In genomic region chr15:4378766-4379165, GRCm38 (mm10) we compare ENCODE assay signal across 20 mouse cellular contexts. TPM values are rescaled to one million over a fixed set of nuclear protein-coding genes. Genes with fewer than 3 reads are reported as not detected.
DNase-seq lines count a peak whose midpoint lies in the region; ATAC-seq and TF ChIP-seq lines count a peak whose summit lies in the region.
"Had no signal": no experiment of that assay in that cellular context is flagged by ENCODE, and none has a peak within 500 bp of the region (broad histone marks: within the 10 kb centered on the region; RNA-seq: fewer than 3 reads in every experiment).

No protein-coding gene starts in this region.

- ATAC-seq in forebrain, embryonic 14.5 days: peak; percentile 28; the same call in 1 of the 2 replicates
- no peak for ATAC-seq in forebrain, embryonic 12.5 days (ENCODE audit: low FRiP score)
- ATAC-seq in neural tube, embryonic 15.5 days (ENCODE audit: low FRiP score): no peak
- ATAC-seq in forebrain, postnatal 0 days: no peak
- no peak for ATAC-seq in kidney, embryonic 14.5 days (ENCODE audit: low FRiP score, low TSS enrichment)
- ATAC-seq in megakaryocyte, adult 5-6 weeks (ENCODE audit: poor library complexity, severe bottlenecking): no peak

- no peak for TF ChIP-seq CTCF in forebrain, postnatal 0 days (IDR thresholded peaks at IDR 0.05; ENCODE audit: low read depth)

- no peaks in the 10 kb centered on the region for H3K9me3 ChIP-seq in forebrain, embryonic 14.5 days (replicated peaks; ENCODE audit: control insufficient read depth, low read length)
- H3K9me3 ChIP-seq in forebrain, embryonic 12.5 days: no peaks in the 10 kb centered on the region
- no peaks in the 10 kb centered on the region for H3K9me3 ChIP-seq in neural tube, embryonic 15.5 days (replicated peaks)
- no peaks in the 10 kb centered on the region for H3K9me3 ChIP-seq in forebrain, postnatal 0 days (ENCODE audit: low read length)
- H3K9me3 ChIP-seq in kidney, embryonic 14.5 days (ENCODE audit: control insufficient read depth, low read length): no peaks in the 10 kb centered on the region
- H3K9me3 ChIP-seq: embryonic facial prominence, embryonic 12.5 days; heart, embryonic 13.5 days; stomach, embryonic 15.5 days had no signal

- peaks cover 19% of the 10 kb centered on the region for H3K4me1 ChIP-seq in forebrain, embryonic 14.5 days (ENCODE audit: control insufficient read depth, insufficient read depth, low read length)
- peaks cover 25% of the 10 kb centered on the region for H3K4me1 ChIP-seq in forebrain, embryonic 12.5 days
- peaks cover 20% of the 10 kb centered on the region for H3K4me1 ChIP-seq in neural tube, embryonic 15.5 days
- 0 out of 2 replicates have a peak, but pooled peaks cover 5% of the 10 kb centered on the region for H3K4me1 ChIP-seq in forebrain, postnatal 0 days (ENCODE audit: insufficient read depth)
- H3K4me1 ChIP-seq in kidney, embryonic 14.5 days (ENCODE audit: control insufficient read depth, insufficient read depth, low read length): no peaks in the 10 kb centered on the region
- H3K4me1 ChIP-seq: embryonic facial prominence, embryonic 12.5 days; megakaryocyte, embryonic 14.5 days; stomach, embryonic 15.5 days had no signal

- H3K9ac ChIP-seq in forebrain, embryonic 14.5 days (ENCODE audit: low read length): 0 out of 2 replicates have a peak overlapping the region, but pooled peaks have one; percentile 32
- no peak overlapping the region for H3K9ac ChIP-seq in forebrain, embryonic 12.5 days
- H3K9ac ChIP-seq in neural tube, embryonic 15.5 days (replicated peaks): no peak overlapping the region
- no peak overlapping the region for H3K9ac ChIP-seq in forebrain, postnatal 0 days
- H3K9ac ChIP-seq in kidney, embryonic 14.5 days (ENCODE audit: low read depth, low read length): no peak overlapping the region
- H3K9ac ChIP-seq: embryonic facial prominence, embryonic 12.5 days; heart, embryonic 13.5 days; lung, embryonic 14.5 days; stomach, embryonic 15.5 days had no signal

- H3K27ac ChIP-seq in forebrain, embryonic 14.5 days (ENCODE audit: low read depth, low read length): no peak overlapping the region
- no peak overlapping the region for H3K27ac ChIP-seq in forebrain, embryonic 12.5 days
- no peak overlapping the region for H3K27ac ChIP-seq in neural tube, embryonic 15.5 days (replicated peaks)
- H3K27ac ChIP-seq in forebrain, postnatal 0 days (ENCODE audit: low read depth, low read length): no peak overlapping the region
- no peak overlapping the region for H3K27ac ChIP-seq in kidney, embryonic 14.5 days (ENCODE audit: low read depth, low read length)
- H3K27ac ChIP-seq: embryonic facial prominence, embryonic 12.5 days; heart, embryonic 13.5 days; layer of hippocampus, adult 2 months; stomach, embryonic 15.5 days had no signal

- WGBS in forebrain, embryonic 14.5 days: 15% methylated on average over 5 of the region's 5 CpGs
- 33% methylated on average over 5 of the region's 5 CpGs for WGBS in forebrain, embryonic 12.5 days
- WGBS in neural tube, embryonic 15.5 days: 54% methylated on average over 5 of the region's 5 CpGs
- 27% methylated on average over 5 of the region's 5 CpGs for WGBS in forebrain, postnatal 0 days
- WGBS in kidney, embryonic 14.5 days: 67% methylated on average over 5 of the region's 5 CpGs

- DNase-seq in forebrain, embryonic 14.5 days (ENCODE audit: low spot score): peak; percentile 74
- DNase-seq in neural tube, embryonic 10.5 days (ENCODE audit: extremely low spot score, low spot score): no peak
- peak; percentile 39 for DNase-seq in forebrain, postnatal 0 days
- no peak for DNase-seq in kidney, adult 11 months
- DNase-seq: adrenal gland, postnatal 10 days; B cell, adult 2 months; gastrocnemius, postnatal 14 days; kidney, adult 9 months; lung, embryonic 14.5 days; thymus, postnatal 25 days had no signal

- no peak overlapping the region for H3K4me2 ChIP-seq in forebrain, embryonic 14.5 days (ENCODE audit: low read length)
- H3K4me2 ChIP-seq in forebrain, embryonic 12.5 days: no peak overlapping the region
- peak overlapping the region; percentile 39 for H3K4me2 ChIP-seq in neural tube, embryonic 15.5 days
- H3K4me2 ChIP-seq in forebrain, postnatal 0 days (ENCODE audit: low read depth): peak overlapping the region; percentile 35
- no peak overlapping the region for H3K4me2 ChIP-seq in kidney, embryonic 14.5 days (replicated peaks; ENCODE audit: low read depth, low read length)
- H3K4me2 ChIP-seq: embryonic facial prominence, embryonic 12.5 days; heart, embryonic 13.5 days; lung, embryonic 14.5 days; stomach, embryonic 15.5 days had no signal

- H3K36me3 ChIP-seq in forebrain, embryonic 14.5 days (ENCODE audit: control insufficient read depth, insufficient read depth, low read length): no peaks in the 10 kb centered on the region
- H3K36me3 ChIP-seq in forebrain, embryonic 12.5 days (replicated peaks): no peaks in the 10 kb centered on the region
- no peaks in the 10 kb centered on the region for H3K36me3 ChIP-seq in neural tube, embryonic 15.5 days
- no peaks in the 10 kb centered on the region for H3K36me3 ChIP-seq in forebrain, postnatal 0 days (ENCODE audit: insufficient read depth)
- H3K36me3 ChIP-seq in kidney, embryonic 14.5 days (ENCODE audit: control insufficient read depth, insufficient read depth, low read length): no peaks in the 10 kb centered on the region
- H3K36me3 ChIP-seq: embryonic facial prominence, embryonic 12.5 days; heart, embryonic 13.5 days; stomach, embryonic 15.5 days had no signal

- H3K27me3 ChIP-seq in forebrain, embryonic 14.5 days (replicated peaks; ENCODE audit: control insufficient read depth, insufficient read depth, low read length): no peaks in the 10 kb centered on the region
- H3K27me3 ChIP-seq in forebrain, embryonic 12.5 days: peaks cover 9% of the 10 kb centered on the region
- no peaks in the 10 kb centered on the region for H3K27me3 ChIP-seq in neural tube, embryonic 15.5 days (replicated peaks)
- no peaks in the 10 kb centered on the region for H3K27me3 ChIP-seq in forebrain, postnatal 0 days (ENCODE audit: insufficient read depth, low read length)
- H3K27me3 ChIP-seq in kidney, embryonic 14.5 days (ENCODE audit: control insufficient read depth, insufficient read depth, low read length): peaks cover 9% of the 10 kb centered on the region; the same call in 1 of the 2 replicates

- no peak overlapping the region for H3K4me3 ChIP-seq in forebrain, embryonic 14.5 days (ENCODE audit: low read depth, low read length)
- no peak overlapping the region for H3K4me3 ChIP-seq in forebrain, embryonic 12.5 days (replicated peaks)
- H3K4me3 ChIP-seq in neural tube, embryonic 15.5 days (replicated peaks): no peak overlapping the region
- H3K4me3 ChIP-seq in forebrain, postnatal 0 days (ENCODE audit: low read depth, low read length): no peak overlapping the region
- H3K4me3 ChIP-seq in kidney, embryonic 14.5 days (ENCODE audit: low read length): no peak overlapping the region
- H3K4me3 ChIP-seq: embryonic facial prominence, embryonic 12.5 days; heart, embryonic 13.5 days; layer of hippocampus, adult 2 months; megakaryocyte, embryonic 14.5 days; stomach, embryonic 15.5 days had no signal

RNA-seq across cellular contexts. Expression of gene Plcxd3, which starts 3.5 kb away (rescaled TPM):
- 26.3 and 33.3 TPM in 2 replicates for polyA plus RNA-seq in forebrain, embryonic 14.5 days (2014; fragmentation: Nextera tagmentation; extraction: Ambion mirVana)
- polyA plus RNA-seq in forebrain, embryonic 12.5 days (2016; fragmentation: Nextera tagmentation; extraction: Ambion mirVana): 24.3 and 29.7 TPM in 2 replicates
- 64.5 and 77.9 TPM in 2 replicates for polyA plus RNA-seq in neural tube, embryonic 15.5 days (2015; fragmentation: Nextera tagmentation; extraction: Ambion mirVana)
- total RNA-seq in forebrain, postnatal 0 days (2014; rRNA removed): 53.5 and 61.5 TPM in 2 replicates
- 33.6 and 76.2 TPM in 2 replicates for polyA plus RNA-seq in forebrain, postnatal 0 days (2015; fragmentation: Nextera tagmentation; extraction: Ambion mirVana)
- 2.3 and 2.7 TPM in 2 replicates for polyA plus RNA-seq in kidney, embryonic 14.5 days (2014; fragmentation: Nextera tagmentation; extraction: Ambion mirVana)
- total RNA-seq in megakaryocyte, adult 5-6 weeks (2015): not detected in 2 replicates
- not detected in 2 replicates for total RNA-seq in megakaryocyte, adult 5-6 weeks (2017)
- polyA plus RNA-seq: liver, adult 2 months had no signal

Comparison
In these comparisons a context has a peak if more than half of its experiments do, and no peak if none do; other contexts are left out.
1. H3K4me2 ChIP-seq: peak in neural tube, embryonic 15.5 days (single experiment) and forebrain, postnatal 0 days (single experiment); none in forebrain, embryonic 14.5 days (single experiment), forebrain, embryonic 12.5 days (single experiment) and kidney, embryonic 14.5 days (single experiment).
2. DNase-seq: peak in forebrain, embryonic 14.5 days (single experiment) and forebrain, postnatal 0 days (single experiment); none in neural tube, embryonic 10.5 days (single experiment) and kidney, adult 11 months (single experiment).